Comparison of ENCODE assay signal across 12 mouse cellular contexts in genomic region chr19:25411353-25411752, GRCm38 (mm10).
DNase-seq lines count a peak whose midpoint lies in the region; ATAC-seq lines count a peak whose summit lies in the region.
"Had no signal": no experiment of that assay in that cellular context is flagged by ENCODE, and none has a peak within 500 bp of the region (broad histone marks: within the 10 kb centered on the region; RNA-seq: fewer than 3 reads in every experiment).

No protein-coding gene starts in this region.

- DNase-seq in adrenal gland, adult 2 months: peak; percentile 24
- no peak for DNase-seq in adrenal gland, adult 8-10 months
- no peak for DNase-seq in limb, embryonic 10.5 days (ENCODE audit: low spot score)
- DNase-seq in adipocyte (ENCODE audit: low spot score): no peak
- DNase-seq: embryo, embryonic 11 days; gastrocnemius, postnatal 10 days had no signal

- H3K9me3 ChIP-seq in limb, embryonic 12.5 days: 0 out of 2 replicates have a peak, but pooled peaks cover 14% of the 10 kb centered on the region
- no peaks in the 10 kb centered on the region for H3K9me3 ChIP-seq in limb, embryonic 10.5 days (replicated peaks)
- peaks cover 10% of the 10 kb centered on the region for H3K9me3 ChIP-seq in limb, embryonic 13.5 days
- 0 out of 2 replicates have a peak, but pooled peaks cover 3% of the 10 kb centered on the region for H3K9me3 ChIP-seq in stomach, embryonic 16.5 days (replicated peaks; ENCODE audit: control insufficient read depth, low read length)
- H3K9me3 ChIP-seq: midbrain, embryonic 12.5 days had no signal

- H3K9ac ChIP-seq in limb, embryonic 12.5 days (replicated peaks): no peak overlapping the region
- 0 out of 2 replicates have a peak overlapping the region, but pooled peaks have one; percentile 43 for H3K9ac ChIP-seq in limb, embryonic 13.5 days
- H3K9ac ChIP-seq in stomach, embryonic 16.5 days (ENCODE audit: low read length): no peak overlapping the region
- H3K9ac ChIP-seq: midbrain, embryonic 12.5 days had no signal

- no peak for ATAC-seq in limb, embryonic 12.5 days (ENCODE audit: insufficient number of reproducible peaks, insufficient read depth, low FRiP score, low TSS enrichment, low read depth)
- no peak for ATAC-seq in limb, embryonic 13.5 days (ENCODE audit: low FRiP score, low read depth)
- no peak for ATAC-seq in stomach, embryonic 16.5 days (ENCODE audit: insufficient read depth, low FRiP score)
- ATAC-seq in megakaryocyte, adult 5-6 weeks (ENCODE audit: poor library complexity, severe bottlenecking): no peak
- ATAC-seq: intestine, postnatal 0 days had no signal

- no peaks in the 10 kb centered on the region for H3K27me3 ChIP-seq in limb, embryonic 12.5 days
- no peaks in the 10 kb centered on the region for H3K27me3 ChIP-seq in limb, embryonic 10.5 days (ENCODE audit: low read depth, poor library complexity, severe bottlenecking)
- H3K27me3 ChIP-seq in limb, embryonic 13.5 days: no peaks in the 10 kb centered on the region
- H3K27me3 ChIP-seq in stomach, embryonic 16.5 days (ENCODE audit: control insufficient read depth, insufficient read depth, low read length): no peaks in the 10 kb centered on the region

- peaks cover 49% of the 10 kb centered on the region for H3K36me3 ChIP-seq in limb, embryonic 12.5 days
- peaks cover 54% of the 10 kb centered on the region for H3K36me3 ChIP-seq in limb, embryonic 10.5 days
- H3K36me3 ChIP-seq in limb, embryonic 13.5 days: peaks cover 50% of the 10 kb centered on the region
- H3K36me3 ChIP-seq in stomach, embryonic 16.5 days (ENCODE audit: control insufficient read depth, insufficient read depth, low read length): peaks cover 23% of the 10 kb centered on the region

- H3K27ac ChIP-seq in limb, embryonic 12.5 days: no peak overlapping the region
- no peak overlapping the region for H3K27ac ChIP-seq in limb, embryonic 10.5 days
- no peak overlapping the region; the same call in 1 of the 2 replicates for H3K27ac ChIP-seq in limb, embryonic 13.5 days
- H3K27ac ChIP-seq in stomach, embryonic 16.5 days (ENCODE audit: low read length): no peak overlapping the region
- H3K27ac ChIP-seq: midbrain, embryonic 12.5 days had no signal

- H3K4me1 ChIP-seq in limb, embryonic 12.5 days (replicated peaks): peaks cover 65% of the 10 kb centered on the region
- H3K4me1 ChIP-seq in limb, embryonic 10.5 days: peaks cover 63% of the 10 kb centered on the region
- H3K4me1 ChIP-seq in limb, embryonic 13.5 days: peaks cover 85% of the 10 kb centered on the region
- H3K4me1 ChIP-seq in stomach, embryonic 16.5 days (ENCODE audit: control insufficient read depth, insufficient read depth, low read length): peaks cover 35% of the 10 kb centered on the region

- H3K4me3 ChIP-seq in limb, embryonic 12.5 days (replicated peaks): peak overlapping the region; percentile 22
- H3K4me3 ChIP-seq in limb, embryonic 10.5 days: no peak overlapping the region
- H3K4me3 ChIP-seq in limb, embryonic 13.5 days: peak overlapping the region; percentile 30
- H3K4me3 ChIP-seq in stomach, embryonic 16.5 days (replicated peaks; ENCODE audit: low read length): no peak overlapping the region
- H3K4me3 ChIP-seq: midbrain, embryonic 12.5 days had no signal

- WGBS in limb, embryonic 12.5 days: 79% methylated on average over 17 of the region's 17 CpGs
- 82% methylated on average over 17 of the region's 17 CpGs for WGBS in limb, embryonic 10.5 days
- WGBS in limb, embryonic 13.5 days: 76% methylated on average over 17 of the region's 17 CpGs
- WGBS in stomach, embryonic 16.5 days: 72% methylated on average over 17 of the region's 17 CpGs

- peak overlapping the region; percentile 50 for H3K4me2 ChIP-seq in limb, embryonic 12.5 days
- H3K4me2 ChIP-seq in limb, embryonic 13.5 days (replicated peaks): peak overlapping the region; percentile 58
- 0 out of 2 replicates have a peak overlapping the region, but pooled peaks have one; percentile 31 for H3K4me2 ChIP-seq in stomach, embryonic 16.5 days (ENCODE audit: low read depth, low read length)
- H3K4me2 ChIP-seq: midbrain, embryonic 12.5 days had no signal

Comparison
In these comparisons a context has a peak if more than half of its experiments do, and no peak if none do; other contexts are left out.
1. H3K4me3 ChIP-seq: peak in limb, embryonic 12.5 days (single experiment) and limb, embryonic 13.5 days (single experiment); none in limb, embryonic 10.5 days (single experiment) and stomach, embryonic 16.5 days (single experiment).
2. Peak in every context shown above with its lines, with median percentiles within 50 percentile points of each other: H3K4me2 ChIP-seq.